Mouse (Mus musculus): ENCODE results near the gene Myoz1.
A peak's percentile ranks its signal among the peaks of the same experiment; 100 is the strongest.

DNA sequence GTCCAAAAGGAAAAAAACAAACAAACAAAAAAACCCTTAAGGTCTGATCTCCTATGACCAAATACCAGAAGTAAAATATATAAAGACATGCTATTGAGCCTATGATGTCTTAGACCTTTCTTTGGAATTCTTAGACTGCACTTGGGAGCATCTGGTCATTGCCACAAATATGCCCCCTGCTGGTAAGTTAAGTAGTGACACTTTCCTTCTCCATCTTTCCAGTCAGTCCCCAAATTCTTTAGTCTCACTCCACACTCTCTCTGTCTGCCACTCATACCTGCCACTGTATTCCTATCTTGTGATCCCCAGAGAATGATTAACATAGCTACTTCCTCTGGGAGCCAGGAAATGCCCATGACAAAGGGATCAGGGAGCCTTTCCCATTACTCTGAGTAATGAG is 2.0 kb upstream of the Myoz1 start:
- peak; percentile 11 for TF ChIP-seq CTCF (IDR thresholded peaks at IDR 0.05; ENCODE audit: control insufficient read depth, insufficient read depth, insufficient read length)
- no peak for TF ChIP-seq MAX (IDR thresholded peaks at IDR 0.05)

Data from C2C12 (cell line).